Mouse (Mus musculus) embryonic facial prominence, embryonic 11.5 days (tissue): Measurements from ENCODE around the gene Meiob. TPM values are rescaled to one million over a fixed set of nuclear protein-coding genes. Genes with fewer than 3 reads are reported as not detected.

Experiments used
- ATAC-seq: fragments of 200-750 bp; cut with Nextera tagmentation; replicated peaks from 2 replicates; pipeline ENCODE4 v1.8.0; 2017; ENCODE audit warnings: low read depth; ENCODE audit not compliant: insufficient number of reproducible peaks, low FRiP score, low TSS enrichment
- DNase-seq: peaks from one replicate; pipeline ENCODE4 v3.0.0-alpha.2; 2015; ENCODE audit warnings: low spot score
- H3K27ac ChIP-seq: fragments of 300-500 bp; sonication (generic); replicated peaks from 2 replicates; pipeline ENCODE4 v1.5.1; 2014; ENCODE audit warnings: mild to moderate bottlenecking, low read depth, low read length, control low read depth
- H3K27me3 ChIP-seq: fragments of 300-500 bp; sonication (generic); 2 replicates; pipeline ENCODE4 v1.6.1; 2014; ENCODE audit warnings: mild to moderate bottlenecking, low read length, moderate library complexity, mixed read lengths; ENCODE audit not compliant: control insufficient read depth, insufficient read depth
- H3K36me3 ChIP-seq: fragments of 300-500 bp; sonication (generic); replicated peaks from 2 replicates; pipeline ENCODE4 v1.6.1; 2014; ENCODE audit warnings: low read depth, mild to moderate bottlenecking, low read length, moderate library complexity, mixed read lengths; ENCODE audit not compliant: control insufficient read depth, insufficient read depth
- H3K4me1 ChIP-seq: fragments of 300-500 bp; sonication (generic); 2 replicates; pipeline ENCODE4 v1.6.1; 2014; ENCODE audit warnings: low read length, mixed read lengths; ENCODE audit not compliant: control insufficient read depth, insufficient read depth
- H3K4me2 ChIP-seq: fragments of 300-500 bp; sonication (generic); 2 replicates; pipeline ENCODE4 v1.6.1; 2014; ENCODE audit warnings: low read depth, mild to moderate bottlenecking, control low read depth, low read length, moderate library complexity
- H3K4me3 ChIP-seq: fragments of 300-500 bp; sonication (generic); 2 replicates; pipeline ENCODE4 v1.5.1; 2014; ENCODE audit warnings: low read depth, low read length, control low read depth
- H3K9ac ChIP-seq: fragments of 300-500 bp; sonication (generic); replicated peaks from 2 replicates; pipeline ENCODE4 v1.6.1; 2014; ENCODE audit warnings: mild to moderate bottlenecking, control low read depth, low read length
- H3K9me3 ChIP-seq: fragments of 300-500 bp; sonication (generic); replicated peaks from 2 replicates; pipeline ENCODE4 v1.6.1; 2016; ENCODE audit warnings: mild to moderate bottlenecking, low read length, inconsistent platforms, mixed read lengths; ENCODE audit not compliant: control insufficient read depth
- WGBS: fragments of 180-500 bp; shearing (Covaris S2); extraction: QIAGEN DNeasy Blood & Tissue Kit; methylation state at CpG from one replicate; pipeline ENCODE4 v1.1.7; 2014; 5-methylcytosine and 5-hydroxymethylcytosine counted together
- polyA plus RNA-seq: library from polyadenylated mRNA; unstranded; fragments of >200 nt; fragmentation: Nextera tagmentation; extraction: Ambion mirVana; gene quantifications from 2 replicates; pipeline ENCODE4 v1.2.1, GENCODE M21; 2014

The Meiob gene
- polyA plus RNA-seq, 1 experiment from 2014 or later, result not detected

DNA sequence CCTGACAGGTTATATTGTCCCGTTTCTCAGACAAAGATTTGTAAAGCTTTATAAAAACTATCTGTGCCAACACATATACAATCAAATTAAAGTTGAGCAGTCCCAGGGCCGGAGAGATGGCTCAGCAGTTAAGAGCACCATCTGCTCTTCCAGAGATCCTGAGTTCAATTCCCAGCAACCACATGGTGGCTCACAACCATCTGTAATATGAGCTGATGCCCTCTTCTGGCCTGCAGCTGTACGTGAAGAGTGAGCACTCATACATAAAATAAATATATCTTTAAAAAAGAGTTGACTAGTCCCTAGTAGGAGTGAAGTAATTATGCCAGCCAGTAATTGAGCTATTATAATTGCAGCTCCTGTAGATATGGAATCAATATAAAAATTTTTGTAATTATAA is 3.6 kb upstream of the Meiob start:
- DNase-seq (no peak), ATAC-seq (no peak)
- Histone ChIP-seq H3K4me2 (no peak overlapping the region), H3K4me3 (no peak overlapping the region), H3K27ac (no peak overlapping the region), H3K4me1 (no peaks in the 10 kb centered on the region), H3K9ac (no peak overlapping the region), H3K9me3 (no peaks in the 10 kb centered on the region), H3K27me3 (peaks cover 8% of the 10 kb centered on the region; the same call in 1 of the 2 replicates), H3K36me3 (no peaks in the 10 kb centered on the region)
- WGBS, result 52% methylated on average over 3 of the region's 3 CpGs

DNA sequence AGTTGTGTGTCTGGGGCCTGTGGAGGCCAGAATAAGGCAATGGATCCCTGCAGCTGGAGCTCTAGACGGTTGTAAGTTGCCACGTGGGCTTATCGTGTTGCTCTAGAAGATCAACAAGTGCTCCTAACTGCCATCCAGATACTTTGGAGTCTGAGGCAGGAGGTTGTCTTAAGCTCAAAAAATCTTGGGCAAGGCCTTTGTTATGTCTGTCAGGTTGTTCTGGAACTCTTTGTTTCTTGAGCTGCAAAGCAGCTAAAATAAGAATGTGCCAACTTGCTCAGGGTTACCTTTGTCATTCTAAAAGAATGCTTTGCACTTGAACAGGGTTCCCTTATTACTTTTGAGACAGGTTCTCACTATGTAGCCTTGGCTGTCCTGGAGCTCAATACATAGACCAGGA is 7.1 kb downstream of the Meiob start:
- no peaks in the 10 kb centered on the region for H3K9me3 ChIP-seq
- no peak for DNase-seq
- H3K27me3 ChIP-seq, result no peaks in the 10 kb centered on the region
- H3K4me2 ChIP-seq, result no peak overlapping the region
- H3K36me3 ChIP-seq, result no peaks in the 10 kb centered on the region
- H3K9ac ChIP-seq, result no peak overlapping the region
- H3K27ac ChIP-seq, result no peak overlapping the region
- ATAC-seq, result no peak
- no peak overlapping the region for H3K4me3 ChIP-seq
- 84% methylated on average over 3 of the region's 3 CpGs for WGBS
- no peaks in the 10 kb centered on the region for H3K4me1 ChIP-seq

DNA sequence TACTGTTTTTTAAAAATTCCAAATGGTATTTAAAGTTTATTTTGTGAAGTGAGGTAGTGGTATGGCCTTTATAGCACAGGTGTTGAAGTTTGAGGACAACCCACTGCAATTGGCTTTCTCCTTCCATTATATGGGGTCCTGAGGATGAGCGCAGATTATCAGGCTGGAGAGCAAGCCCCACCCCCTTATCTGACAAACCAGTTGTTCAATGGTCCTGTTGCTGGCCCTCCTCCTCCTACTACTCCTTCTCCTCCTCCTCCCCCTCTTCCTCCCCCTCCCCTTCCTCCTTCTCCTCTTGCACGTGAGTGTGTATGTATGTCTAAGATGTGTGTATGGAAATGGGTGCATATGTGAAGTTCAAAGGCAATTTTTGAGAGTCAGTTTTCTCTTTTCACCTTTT is 8.1 kb downstream of the Meiob start:
- Histone ChIP-seq H3K4me2 (no peak overlapping the region), H3K9me3 (no peaks in the 10 kb centered on the region), H3K4me1 (no peaks in the 10 kb centered on the region), H3K27me3 (no peaks in the 10 kb centered on the region), H3K27ac (no peak overlapping the region), H3K9ac (no peak overlapping the region), H3K36me3 (no peaks in the 10 kb centered on the region), H3K4me3 (no peak overlapping the region)
- DNase-seq, result no peak
- WGBS, result 35% methylated on average over 2 of the region's 2 CpGs
- ATAC-seq, result no peak

DNA sequence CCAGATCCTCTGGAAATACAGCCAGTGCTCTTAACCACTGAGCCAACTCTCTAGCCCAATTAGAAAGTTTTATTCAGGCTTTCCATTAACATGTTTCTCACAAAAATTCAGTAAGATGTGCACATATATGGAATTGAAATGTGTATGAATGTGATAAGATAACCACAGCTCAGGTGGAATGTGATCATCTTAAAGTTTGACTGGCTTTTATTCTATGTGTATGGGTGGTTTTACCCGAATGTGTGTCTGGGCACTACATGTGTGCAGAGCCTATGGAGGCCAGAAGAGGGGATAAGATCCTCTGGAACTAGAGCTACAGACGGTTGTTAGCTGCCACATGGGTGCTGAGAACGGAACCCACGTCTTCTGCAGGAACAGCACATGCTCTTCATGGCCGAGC is 11.2 kb downstream of the Meiob start:
- Histone ChIP-seq H3K4me3 (no peak overlapping the region), H3K4me1 (no peaks in the 10 kb centered on the region), H3K27ac (no peak overlapping the region), H3K4me2 (no peak overlapping the region), H3K9ac (no peak overlapping the region), H3K27me3 (no peaks in the 10 kb centered on the region), H3K36me3 (no peaks in the 10 kb centered on the region), H3K9me3 (no peaks in the 10 kb centered on the region)
- DNase-seq (no peak), ATAC-seq (no peak)
- WGBS, result 79% methylated on average over 5 of the region's 5 CpGs

DNA sequence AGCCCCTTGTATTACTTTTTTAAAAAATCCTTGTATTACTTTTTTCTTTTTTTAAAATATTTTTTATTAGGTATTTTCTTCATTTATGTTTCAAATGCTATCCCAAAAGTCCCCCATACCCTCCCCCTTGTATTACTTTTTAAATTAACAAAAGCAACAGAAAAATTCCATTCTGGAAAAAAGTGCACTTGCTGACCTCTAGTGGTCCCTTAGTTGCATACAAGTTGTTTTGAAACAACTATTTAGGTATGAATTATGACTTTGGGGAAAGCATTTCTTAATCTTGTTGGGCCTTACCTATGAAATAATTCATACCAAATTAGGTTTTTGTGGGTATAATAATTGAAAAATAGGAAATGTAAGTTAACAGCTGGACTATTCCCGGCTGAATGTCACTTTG is 13.4 kb downstream of the Meiob start:
- 33% methylated on average over 1 of the region's 1 CpGs for WGBS
- ATAC-seq, result no peak

DNA sequence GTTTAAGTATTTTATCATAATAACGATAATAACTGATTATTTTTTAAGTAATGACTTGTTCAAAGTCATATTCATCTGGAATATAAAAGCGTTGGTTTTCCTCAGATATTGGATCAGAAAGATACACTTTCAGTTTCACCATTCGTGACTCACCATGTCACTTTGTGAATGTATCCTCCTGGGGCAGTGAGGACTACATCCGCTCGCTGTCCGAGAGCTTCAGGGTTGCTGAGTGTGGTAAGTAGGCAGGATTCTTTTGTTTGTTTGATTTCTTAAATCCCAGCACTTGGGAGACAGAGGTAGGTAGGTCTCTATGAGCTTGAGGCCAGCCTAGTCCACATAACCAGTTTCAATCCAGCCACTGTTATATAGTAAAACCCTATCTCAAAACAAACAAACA is 14.1 kb downstream of the Meiob start:
- Histone ChIP-seq H3K27ac (no peak overlapping the region), H3K4me1 (no peaks in the 10 kb centered on the region), H3K4me2 (no peak overlapping the region), H3K27me3 (no peaks in the 10 kb centered on the region), H3K9ac (no peak overlapping the region), H3K9me3 (no peaks in the 10 kb centered on the region), H3K36me3 (no peaks in the 10 kb centered on the region), H3K4me3 (no peak overlapping the region)
- no peak for ATAC-seq
- no peak for DNase-seq
- 47% methylated on average over 6 of the region's 6 CpGs for WGBS

More for the DNA sequence above, 13.4 kb downstream of the Meiob start:
- Histone ChIP-seq H3K4me1 (no peaks in the 10 kb centered on the region), H3K9ac (no peak overlapping the region), H3K27ac (no peak overlapping the region), H3K4me3 (no peak overlapping the region), H3K36me3 (no peaks in the 10 kb centered on the region), H3K27me3 (no peaks in the 10 kb centered on the region), H3K4me2 (no peak overlapping the region), H3K9me3 (no peaks in the 10 kb centered on the region)
- DNase-seq, result peak; percentile 59

DNA sequence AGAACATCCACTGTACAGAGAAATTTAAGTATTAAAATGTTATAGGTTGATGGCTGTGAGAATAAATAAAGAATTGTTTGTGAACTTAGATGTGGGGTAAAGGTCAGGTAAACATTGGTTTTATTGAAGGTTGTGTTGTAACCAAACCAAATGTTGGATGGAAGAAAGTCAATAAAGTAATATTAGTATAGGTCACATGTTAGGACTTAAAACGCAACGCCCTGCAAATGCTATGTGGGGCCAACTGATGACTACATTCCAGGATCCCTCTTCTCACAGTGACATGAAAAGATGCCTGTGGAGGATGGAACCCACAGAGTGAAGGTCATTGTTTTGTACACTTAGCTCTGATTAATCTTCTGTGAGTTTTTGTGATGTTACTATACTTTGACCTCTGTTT is 15.4 kb downstream of the Meiob start:
- DNase-seq (no peak), ATAC-seq (no peak)
- Histone ChIP-seq H3K9ac (no peak overlapping the region), H3K4me1 (no peaks in the 10 kb centered on the region), H3K36me3 (no peaks in the 10 kb centered on the region), H3K4me3 (no peak overlapping the region), H3K27me3 (no peaks in the 10 kb centered on the region), H3K9me3 (no peaks in the 10 kb centered on the region), H3K4me2 (no peak overlapping the region), H3K27ac (no peak overlapping the region)
- 63% methylated on average over 2 of the region's 2 CpGs for WGBS

DNA sequence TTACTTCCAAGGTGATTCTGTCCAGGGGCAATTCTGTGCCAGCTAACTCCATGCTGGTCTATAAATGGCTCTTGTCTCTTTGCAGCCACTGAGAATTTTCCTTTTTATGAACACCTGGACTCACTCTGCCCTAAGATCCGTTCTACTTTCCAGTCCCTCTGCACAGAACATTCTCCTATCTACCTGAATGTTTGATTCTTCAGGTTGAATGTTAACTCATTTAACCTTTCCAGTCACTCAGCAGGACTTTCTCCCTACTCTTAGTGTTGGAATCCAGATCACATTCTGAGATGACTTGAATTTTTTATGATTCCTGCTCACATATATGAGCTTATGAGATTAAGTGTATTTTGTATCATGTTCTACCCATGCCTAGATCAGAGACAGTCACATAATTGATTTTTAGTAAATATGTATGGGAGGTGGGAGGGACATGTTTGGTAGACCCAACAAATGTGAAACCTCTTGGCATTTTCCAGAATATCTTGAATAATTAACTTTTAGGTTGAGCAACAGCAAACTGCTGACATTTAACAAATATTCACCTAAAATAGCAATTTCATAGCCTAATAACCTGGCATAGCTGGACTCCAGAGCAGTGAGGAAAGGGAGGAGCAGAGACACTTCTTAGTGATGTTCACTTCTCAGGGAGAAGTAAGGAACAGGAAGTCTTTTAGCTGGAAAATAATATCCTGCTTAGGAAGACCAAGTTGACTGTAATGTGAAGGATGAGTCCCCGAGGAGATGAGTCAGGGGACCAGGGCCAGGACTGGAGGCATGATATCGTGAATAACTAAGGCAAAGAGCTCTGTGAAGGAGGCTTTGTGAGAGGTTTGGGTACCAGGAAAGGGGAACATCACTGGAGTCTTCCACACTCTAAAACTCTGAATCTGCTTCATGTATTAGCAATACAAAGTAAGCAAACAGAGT is 17.5 kb downstream of the Meiob start:
- H3K36me3 ChIP-seq, result no peaks in the 10 kb centered on the region
- WGBS, result 54% methylated on average over 3 of the region's 3 CpGs
- no peaks in the 10 kb centered on the region for H3K9me3 ChIP-seq
- H3K27ac ChIP-seq, result no peak overlapping the region
- DNase-seq (no peak), ATAC-seq (no peak)
- H3K4me1 ChIP-seq, result no peaks in the 10 kb centered on the region
- H3K9ac ChIP-seq, result no peak overlapping the region
- H3K4me3 ChIP-seq, result no peak overlapping the region
- H3K4me2 ChIP-seq, result no peak overlapping the region
- H3K27me3 ChIP-seq, result no peaks in the 10 kb centered on the region
